Mouse (Mus musculus) lung, postnatal 36 days (tissue): ENCODE measurements around the gene Shc1.
A peak's percentile ranks its signal among the peaks of the same experiment; 100 is the strongest.
"Not testable (repeated sequence)": the region's sequence is repeated elsewhere in the genome, so short reads cannot be mapped to it uniquely, and the experiment has no call there.

ENCODE experiments used
- DNase-seq: peaks from one replicate; pipeline ENCODE4 v3.0.0; 2022; ENCODE audit warnings: mixed read lengths

Gene Shc1

GRCm38 (mm10) chr3:89419981-89420380, 1.7 kb downstream of the Shc1 start:
- DNase-seq: peak; percentile 41

GRCm38 (mm10) chr3:89420421-89420820, 2.2 kb downstream of the Shc1 start:
- no peak for DNase-seq

- peak; percentile 93 for DNase-seq
Observed at GRCm38 (mm10) chr3:89421002-89421774, 2.9 kb downstream of the Shc1 start.

GRCm38 (mm10) chr3:89421810-89422473, 3.7 kb downstream of the Shc1 start:
- DNase-seq: peak; percentile 38

GRCm38 (mm10) chr3:89422556-89423205, 4.4 kb downstream of the Shc1 start:
- peak; percentile 29 for DNase-seq

- no peak for DNase-seq
Observed at GRCm38 (mm10) chr3:89424416-89425140, 6.3 kb downstream of the Shc1 start.

GRCm38 (mm10) chr3:89425141-89425525, 6.9 kb downstream of the Shc1 start:
- no peak for DNase-seq

- no peak for DNase-seq
Observed at GRCm38 (mm10) chr3:89425876-89426275, 7.6 kb downstream of the Shc1 start.

GRCm38 (mm10) chr3:89429021-89429420, 10.8 kb downstream of the Shc1 start:
- not testable (repeated sequence) for DNase-seq

- DNase-seq: peak; percentile 97
Observed at GRCm38 (mm10) chr3:89430171-89431159, 12.2 kb downstream of the Shc1 start, which contains the start of gene Pygo2. TSS of gene Pygo2 (plus strand) at chr3:89430214.

- DNase-seq: no peak
Observed at GRCm38 (mm10) chr3:89432606-89433005, 14.4 kb downstream of the Shc1 start.

- DNase-seq: no peak
Observed at GRCm38 (mm10) chr3:89434532-89434931, 16.3 kb downstream of the Shc1 start.

- no peak for DNase-seq
Observed at GRCm38 (mm10) chr3:89435041-89435440, 16.8 kb downstream of the Shc1 start.

GRCm38 (mm10) chr3:89436176-89437113, 18.2 kb downstream of the Shc1 start, which contains the start of gene Pbxip1:
TSS of gene Pbxip1 (plus strand) at chr3:89436706.
- DNase-seq: peak; percentile 90

GRCm38 (mm10) chr3:89437269-89437668, 19.0 kb downstream of the Shc1 start:
- DNase-seq: peak; percentile 68

- no peak for DNase-seq
Observed at GRCm38 (mm10) chr3:89440691-89441090, 22.4 kb downstream of the Shc1 start.

GRCm38 (mm10) chr3:89448720-89449537, 30.7 kb downstream of the Shc1 start:
- peak; percentile 36 for DNase-seq

GRCm38 (mm10) chr3:89449541-89449940, 31.3 kb downstream of the Shc1 start:
- peak; percentile 87 for DNase-seq

GRCm38 (mm10) chr3:89451916-89452315, 33.7 kb downstream of the Shc1 start:
- peak; percentile 79 for DNase-seq
